7 mouse cellular contexts compared by ENCODE assay signal in genomic region chr7:27605499-27606285, GRCm38 (mm10). TPM values are rescaled to one million over a fixed set of nuclear protein-coding genes. Genes with fewer than 3 reads are reported as not detected.
DNase-seq lines count a peak whose midpoint lies in the region; ATAC-seq and TF ChIP-seq lines count a peak whose summit lies in the region.

No protein-coding gene starts in this region.

- peaks cover 22% of the 10 kb centered on the region for H3K36me3 ChIP-seq in hindbrain, embryonic 12.5 days
- peaks cover 17% of the 10 kb centered on the region; the same call in 1 of the 2 replicates for H3K36me3 ChIP-seq in liver, embryonic 11.5 days (ENCODE audit: control insufficient read depth, insufficient read depth, low read length)
- H3K36me3 ChIP-seq in myocyte (ENCODE audit: control insufficient read depth, insufficient read depth) = peaks cover 5% of the 10 kb centered on the region

- H3K9ac ChIP-seq in hindbrain, embryonic 12.5 days = no peak overlapping the region
- H3K9ac ChIP-seq in liver, embryonic 11.5 days (ENCODE audit: low read depth, low read length) = no peak overlapping the region

- no peak overlapping the region for H3K4me3 ChIP-seq in hindbrain, embryonic 12.5 days
- H3K4me3 ChIP-seq in liver, embryonic 11.5 days (ENCODE audit: low read depth, low read length) = no peak overlapping the region
- peak overlapping the region; percentile 9 for H3K4me3 ChIP-seq in myocyte

- peak overlapping the region; percentile 30; the same call in 1 of the 2 replicates for H3K27ac ChIP-seq in hindbrain, embryonic 12.5 days
- H3K27ac ChIP-seq in liver, embryonic 11.5 days (ENCODE audit: low read depth, low read length) = peak overlapping the region; percentile 16; the same call in 1 of the 2 replicates

- WGBS in hindbrain, embryonic 12.5 days = 66% methylated on average over 9 of the region's 9 CpGs
- WGBS in liver, embryonic 11.5 days = 76% methylated on average over 9 of the region's 9 CpGs

- H3K27me3 ChIP-seq in hindbrain, embryonic 12.5 days = no peaks in the 10 kb centered on the region
- H3K27me3 ChIP-seq in liver, embryonic 11.5 days (replicated peaks; ENCODE audit: control insufficient read depth, insufficient read depth, low read length) = no peaks in the 10 kb centered on the region
- no peaks in the 10 kb centered on the region for H3K27me3 ChIP-seq in myocyte (ENCODE audit: control insufficient read depth, insufficient read depth, insufficient read length)

- peaks cover 66% of the 10 kb centered on the region for H3K79me2 ChIP-seq in myocyte (ENCODE audit: control insufficient read depth, insufficient read depth)

- H3K4me1 ChIP-seq in hindbrain, embryonic 12.5 days = peaks cover 56% of the 10 kb centered on the region
- peaks cover 43% of the 10 kb centered on the region for H3K4me1 ChIP-seq in liver, embryonic 11.5 days (replicated peaks; ENCODE audit: control insufficient read depth, insufficient read depth, low read length)

- ATAC-seq in hindbrain, embryonic 12.5 days (ENCODE audit: low FRiP score) = no peak
- no peak for ATAC-seq in liver, embryonic 11.5 days (replicated peaks; ENCODE audit: low FRiP score)

- no peaks in the 10 kb centered on the region for H3K9me3 ChIP-seq in hindbrain, embryonic 12.5 days (replicated peaks)
- no peaks in the 10 kb centered on the region for H3K9me3 ChIP-seq in liver, embryonic 11.5 days (ENCODE audit: control insufficient read depth, low read length)

- peak; percentile 45 for TF ChIP-seq POLR2A in myocyte (IDR thresholded peaks at IDR 0.05; ENCODE audit: insufficient read length, low read depth)

- H3ac ChIP-seq in myocyte (ENCODE audit: control insufficient read depth, insufficient read length) = peak overlapping the region; percentile 5

- no peak overlapping the region for H3K4me2 ChIP-seq in hindbrain, embryonic 12.5 days (replicated peaks)
- H3K4me2 ChIP-seq in liver, embryonic 11.5 days = no peak overlapping the region
- H3K4me2 ChIP-seq in myocyte (ENCODE audit: low read depth) = peak overlapping the region; percentile 86

- DNase-seq in adrenal gland, postnatal 10 days = peak; percentile 85
- peak; percentile 96 for DNase-seq in brain, adult 2 months (ENCODE audit: low read depth, low spot score)
- DNase-seq in frontal cortex, postnatal 36 days (ENCODE audit: low spot score in 2 of 2) = peak; percentile 73 to 86
- no peak for DNase-seq in liver, embryonic 11.5 days (ENCODE audit: low spot score)
- no peak for DNase-seq in thymus, postnatal 14 days

TF ChIP-seq in myocyte, 11 proteins besides CTCF, POLR2A, EP300 and RAD21:
- no peak for TF ChIP-seq USF1 (IDR thresholded peaks at IDR 0.05; ENCODE audit: low read depth)
- TF ChIP-seq REST (IDR thresholded peaks at IDR 0.05; ENCODE audit: insufficient read depth, insufficient read length) = no peak
- no peak for TF ChIP-seq TCF12 (IDR thresholded peaks at IDR 0.05; ENCODE audit: insufficient read depth, poor library complexity, severe bottlenecking)
- peak; percentile 70 for TF ChIP-seq POLR2AphosphoS2 (IDR thresholded peaks at IDR 0.05; ENCODE audit: insufficient read length, low read depth)
- TF ChIP-seq MYOD1 (IDR thresholded peaks at IDR 0.05; ENCODE audit: control insufficient read depth in 1 of 3, insufficient read length in 2 of 3, low read depth in 2 of 3) = peak in 2 of 3 experiments; percentile 64 to 73
- peak; percentile 19 to 84 (median 51) for TF ChIP-seq MYOG (IDR thresholded peaks at IDR 0.05; ENCODE audit: control insufficient read depth in 1 of 3, insufficient read depth in 1 of 3, insufficient read length in 2 of 3, low read depth in 2 of 3)
- no peak for TF ChIP-seq E2F4 (IDR thresholded peaks at IDR 0.05; ENCODE audit: insufficient read depth)
- no peak for TF ChIP-seq SRF (IDR thresholded peaks at IDR 0.05; ENCODE audit: control insufficient read depth, insufficient read length, low read depth)

RNA-seq across cellular contexts. Expression of gene Akt2, which starts 14.3 kb away (rescaled TPM):
- total RNA-seq in adrenal gland, postnatal 10 days (2021) = 100 to 1,000 TPM; 237 to 317 TPM
- 85.0 and 90.5 TPM in 2 replicates for polyA plus RNA-seq in hindbrain, embryonic 12.5 days (2016; fragmentation: Nextera tagmentation; extraction: Ambion mirVana)
- 68.4 and 70.1 TPM in 2 replicates for polyA plus RNA-seq in liver, embryonic 11.5 days (2014; fragmentation: Nextera tagmentation; extraction: Ambion mirVana)
- polyA plus RNA-seq in myocyte (2012; fragmentation: generic; extraction: Trizol) = 343 TPM

RNA-seq across cellular contexts. Expression of gene Ttc9b, which starts 48.0 kb away (rescaled TPM):
- under 1 TPM; 0.51 to 0.88 TPM for total RNA-seq in adrenal gland, postnatal 10 days (2021)
- 19.7 and 20.4 TPM in 2 replicates for polyA plus RNA-seq in hindbrain, embryonic 12.5 days (2016; fragmentation: Nextera tagmentation; extraction: Ambion mirVana)
- polyA plus RNA-seq in liver, embryonic 11.5 days (2014; fragmentation: Nextera tagmentation; extraction: Ambion mirVana) = not detected in 2 replicates
- 0.20 TPM for polyA plus RNA-seq in myocyte (2012; fragmentation: generic; extraction: Trizol)

RNA-seq across cellular contexts. Expression of gene 2310022A10Rik, which starts 52.7 kb away (rescaled TPM):
- 10 to 100 TPM; 14.7 to 25.1 TPM for total RNA-seq in adrenal gland, postnatal 10 days (2021)
- polyA plus RNA-seq in hindbrain, embryonic 12.5 days (2016; fragmentation: Nextera tagmentation; extraction: Ambion mirVana) = 35.0 and 35.4 TPM in 2 replicates
- 33.9 and 35.1 TPM in 2 replicates for polyA plus RNA-seq in liver, embryonic 11.5 days (2014; fragmentation: Nextera tagmentation; extraction: Ambion mirVana)
- polyA plus RNA-seq in myocyte (2012; fragmentation: generic; extraction: Trizol) = 35.5 TPM

RNA-seq across cellular contexts. Expression of gene Pld3, which starts 52.7 kb away (rescaled TPM):
- 10 to 100 TPM; 84.0 to 86.6 TPM for total RNA-seq in adrenal gland, postnatal 10 days (2021)
- 93.9 and 104 TPM in 2 replicates for polyA plus RNA-seq in hindbrain, embryonic 12.5 days (2016; fragmentation: Nextera tagmentation; extraction: Ambion mirVana)
- polyA plus RNA-seq in liver, embryonic 11.5 days (2014; fragmentation: Nextera tagmentation; extraction: Ambion mirVana) = 39.3 and 44.4 TPM in 2 replicates
- 132 TPM for polyA plus RNA-seq in myocyte (2012; fragmentation: generic; extraction: Trizol)

Comparison
In these comparisons a context has a peak if more than half of its experiments do, and no peak if none do; other contexts are left out.
1. DNase-seq: peak in adrenal gland, postnatal 10 days (single experiment), brain, adult 2 months (single experiment) and frontal cortex, postnatal 36 days (2 of 2); none in liver, embryonic 11.5 days (single experiment) and thymus, postnatal 14 days (single experiment).
2. RNA of gene Ttc9b, which starts 48.0 kb away (polyA plus RNA-seq): 19.7 to 20.4 TPM in hindbrain, embryonic 12.5 days; 0.20 TPM in myocyte (single experiment) and not detected in liver, embryonic 11.5 days; every median in the first group is over 10 times any median in the second.